In the genomic region with DNA sequence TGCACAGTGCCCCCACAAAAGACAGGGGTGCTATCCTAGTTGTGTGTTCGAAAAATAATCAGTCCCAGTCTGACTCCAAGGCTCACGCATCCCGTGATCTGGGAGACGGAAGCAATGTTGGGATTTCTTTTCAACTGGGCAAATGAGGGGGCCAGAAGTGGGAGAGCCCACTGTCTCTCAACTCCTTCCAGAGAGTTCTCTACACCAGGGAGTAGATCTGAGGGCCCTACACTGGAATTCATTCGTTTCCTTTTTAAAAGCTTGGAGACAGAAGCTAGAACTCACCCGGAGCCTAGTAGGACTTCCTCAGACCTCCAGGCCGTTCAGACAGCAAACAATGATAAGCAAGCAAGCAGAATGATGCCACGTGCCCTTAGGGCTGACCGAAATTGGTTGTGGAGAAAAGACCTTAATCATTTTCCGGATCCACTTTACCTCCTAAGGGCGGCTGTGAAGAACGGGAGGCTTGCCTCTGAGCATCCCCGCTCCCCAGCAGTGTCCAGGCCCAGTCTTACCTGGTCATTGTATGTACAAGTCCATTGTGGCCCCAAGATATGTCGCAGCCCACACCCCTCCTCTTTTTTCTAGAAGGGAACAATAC, we compare ENCODE assay signal across 29 mouse cellular contexts. TPM values are rescaled to one million over a fixed set of nuclear protein-coding genes. Genes with fewer than 3 reads are reported as not detected.
A peak's percentile ranks its signal among the peaks of the same experiment; 100 is the strongest.
DNase-seq lines count a peak whose midpoint lies in the region; ATAC-seq and TF ChIP-seq lines count a peak whose summit lies in the region.
"Had no signal": no experiment of that assay in that cellular context is flagged by ENCODE, and none has a peak within 500 bp of the region (broad histone marks: within the 10 kb centered on the region; RNA-seq: fewer than 3 reads in every experiment).

No protein-coding gene starts in this region.

- peaks cover 94% of the 10 kb centered on the region for H3K27me3 ChIP-seq in kidney, embryonic 14.5 days (ENCODE audit: control insufficient read depth, insufficient read depth, low read length)
- H3K27me3 ChIP-seq in E14TG2a.4 (ENCODE audit: insufficient read depth, low read length), result peaks cover 95% of the 10 kb centered on the region
- H3K27me3 ChIP-seq in limb, embryonic 12.5 days, result peaks cover 98% of the 10 kb centered on the region

- 2% methylated on average over 14 of the region's 14 CpGs for WGBS in kidney, embryonic 14.5 days
- WGBS in limb, embryonic 12.5 days, result 2% methylated on average over 14 of the region's 14 CpGs

- H3K4me3 ChIP-seq in kidney, embryonic 14.5 days (ENCODE audit: low read length), result 0 out of 2 replicates have a peak overlapping the region, but pooled peaks have one; percentile 17
- peak overlapping the region; percentile 61; the same call in 1 of the 2 replicates for H3K4me3 ChIP-seq in E14TG2a.4 (replicated peaks; ENCODE audit: low read length)
- no peak overlapping the region for H3K4me3 ChIP-seq in limb, embryonic 12.5 days (replicated peaks)
- H3K4me3 ChIP-seq: midbrain, embryonic 15.5 days had no signal

- no peak for TF ChIP-seq CTCF in E14TG2a.4 (conservative IDR thresholded peaks at IDR 0.05; ENCODE audit: low read length)

- H3K9ac ChIP-seq in kidney, embryonic 14.5 days (ENCODE audit: low read depth, low read length), result no peak overlapping the region
- no peak overlapping the region for H3K9ac ChIP-seq in limb, embryonic 12.5 days (replicated peaks)
- H3K9ac ChIP-seq: heart, embryonic 12.5 days; hindbrain, embryonic 14.5 days; limb, embryonic 15.5 days; liver, embryonic 14.5 days; lung, embryonic 14.5 days; midbrain, embryonic 15.5 days; stomach, embryonic 15.5 days had no signal

- no peaks in the 10 kb centered on the region for H3K9me3 ChIP-seq in kidney, embryonic 14.5 days (ENCODE audit: control insufficient read depth, low read length)
- H3K9me3 ChIP-seq in E14TG2a.4 (ENCODE audit: low read length), result no peaks in the 10 kb centered on the region
- H3K9me3 ChIP-seq in limb, embryonic 12.5 days, result no peaks in the 10 kb centered on the region
- H3K9me3 ChIP-seq: heart, embryonic 12.5 days; limb, embryonic 15.5 days; midbrain, embryonic 15.5 days; stomach, embryonic 15.5 days had no signal

- DNase-seq in kidney, postnatal 14 days, result no peak
- DNase-seq in R1 (ENCODE audit: low read depth, low spot score), result peak; percentile 18
- no peak for DNase-seq in ovary, postnatal 36 days (ENCODE audit: low spot score)
- DNase-seq: adrenal gland, postnatal 14 days; cerebellum, adult 8-10 months; cerebellum, postnatal 36 days; gastrocnemius, postnatal 25 days; heart, adult 18-20 months; heart, postnatal 10 days; kidney, adult 2 months; kidney, postnatal 10 days; lung, embryonic 14.5 days; thymus, postnatal 25 days had no signal

- no peak for ATAC-seq in kidney, embryonic 14.5 days (ENCODE audit: low FRiP score, low TSS enrichment)
- no peak for ATAC-seq in limb, embryonic 12.5 days (ENCODE audit: insufficient number of reproducible peaks, insufficient read depth, low FRiP score, low TSS enrichment, low read depth)
- no peak for ATAC-seq in erythroblast, adult 5-6 weeks (replicated peaks; ENCODE audit: low FRiP score, poor library complexity, severe bottlenecking)
- ATAC-seq: forebrain, embryonic 16.5 days; inflammation-experienced regulatory T-cells, adult 6 months had no signal

- H3K36me3 ChIP-seq in kidney, embryonic 14.5 days (ENCODE audit: control insufficient read depth, insufficient read depth, low read length), result no peaks in the 10 kb centered on the region
- no peaks in the 10 kb centered on the region for H3K36me3 ChIP-seq in E14TG2a.4 (ENCODE audit: insufficient read depth, low read length)
- no peaks in the 10 kb centered on the region for H3K36me3 ChIP-seq in limb, embryonic 12.5 days
- H3K36me3 ChIP-seq: heart, embryonic 12.5 days; limb, embryonic 15.5 days; midbrain, embryonic 15.5 days; stomach, embryonic 15.5 days had no signal

- peaks cover 8% of the 10 kb centered on the region; the same call in 1 of the 2 replicates for H3K4me1 ChIP-seq in kidney, embryonic 14.5 days (ENCODE audit: control insufficient read depth, insufficient read depth, low read length)
- peaks cover 17% of the 10 kb centered on the region for H3K4me1 ChIP-seq in E14TG2a.4 (replicated peaks; ENCODE audit: low read depth, low read length)
- H3K4me1 ChIP-seq in limb, embryonic 12.5 days (replicated peaks), result peaks cover 21% of the 10 kb centered on the region

- H3K4me2 ChIP-seq in kidney, embryonic 14.5 days (replicated peaks; ENCODE audit: low read depth, low read length), result no peak overlapping the region
- peak overlapping the region; percentile 49; the same call in 1 of the 2 replicates for H3K4me2 ChIP-seq in limb, embryonic 12.5 days
- H3K4me2 ChIP-seq: hindbrain, embryonic 14.5 days; midbrain, embryonic 15.5 days had no signal

- H3K27ac ChIP-seq in kidney, embryonic 14.5 days (ENCODE audit: low read depth, low read length), result no peak overlapping the region
- no peak overlapping the region for H3K27ac ChIP-seq in limb, embryonic 12.5 days
- H3K27ac ChIP-seq: hindbrain, embryonic 14.5 days; limb, embryonic 15.5 days; liver, embryonic 14.5 days; midbrain, embryonic 15.5 days; stomach, embryonic 15.5 days had no signal

RNA-seq across cellular contexts. Expression of a gene that starts 9.5 kb away (rescaled TPM):
- polyA plus RNA-seq in kidney, embryonic 14.5 days (2014; fragmentation: Nextera tagmentation; extraction: Ambion mirVana), result not detected in 2 replicates
- polyA plus RNA-seq in limb, embryonic 12.5 days (2016; fragmentation: Nextera tagmentation; extraction: Ambion mirVana), result 0.60 and 0.75 TPM in 2 replicates
- total RNA-seq in erythroblast, adult 5-6 weeks (2015; ENCODE audit: low replicate concordance), result not detected in 2 replicates
- not detected in 2 replicates for total RNA-seq in erythroblast, adult 5-6 weeks (2017; ENCODE audit: low replicate concordance)
- total RNA-seq: gastrocnemius, postnatal 25 days; heart, adult 18-20 months; heart, postnatal 10 days; layer of hippocampus, adult 18-20 months; layer of hippocampus, postnatal 25 days; megakaryocyte, adult 5-6 weeks had no signal
- polyA plus RNA-seq: C2C12; forebrain, embryonic 16.5 days; heart, embryonic 12.5 days; hindbrain, embryonic 14.5 days; inflammation-experienced regulatory T-cells, adult 6 months; limb, embryonic 15.5 days; liver, embryonic 14.5 days; lung, embryonic 14.5 days; midbrain, embryonic 15.5 days had no signal
